Mouse (Mus musculus): Measurements from ENCODE around the gene Otop2.

DNA sequence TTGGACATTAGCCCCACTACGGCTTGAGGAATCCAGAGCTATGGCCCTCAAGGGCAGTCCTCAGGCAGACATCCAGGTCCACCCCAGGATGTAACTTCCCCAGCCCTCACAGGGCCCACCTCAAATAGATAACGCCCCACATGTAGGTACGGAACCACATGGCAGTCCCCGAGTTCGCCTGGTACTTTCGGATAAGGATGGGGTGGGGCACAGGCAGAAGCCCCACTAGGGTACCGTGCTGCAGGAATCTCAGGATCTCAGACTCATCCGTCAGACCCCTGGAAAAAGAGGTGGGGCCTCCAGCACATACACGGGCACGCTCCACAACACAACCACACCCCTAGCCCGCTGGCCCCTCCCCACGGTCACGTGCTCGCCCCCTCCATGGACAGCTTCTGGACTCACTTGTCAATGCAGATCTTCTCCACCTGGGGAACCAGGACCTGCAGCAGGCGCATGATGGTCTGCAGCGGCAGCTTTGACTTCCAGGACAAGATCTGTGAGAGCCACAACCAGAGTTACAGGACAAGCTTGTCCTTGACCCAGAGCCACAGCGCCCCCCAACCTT, 41.8 kb downstream of the Otop2 start:
- no peak for TF ChIP-seq POLR2A (IDR thresholded peaks at IDR 0.05; ENCODE audit: low read depth, low read length)
- TF ChIP-seq CTCF (IDR thresholded peaks at IDR 0.05; ENCODE audit: borderline replicate concordance, insufficient read depth, low read length) = no peak
